Mouse (Mus musculus): ENCODE results near the gene H3f3a. TPM values are rescaled to one million over a fixed set of nuclear protein-coding genes. Genes with fewer than 3 reads are reported as not detected.
A peak's percentile ranks its signal among the peaks of the same experiment; 100 is the strongest.

The H3f3a gene
- polyA plus RNA-seq, 1 experiment from 2014 or later = 721 TPM

GRCm38 (mm10) chr1:180835273-180836015, 21.7 kb upstream of the H3f3a start:
- H3K27ac ChIP-seq = peak overlapping the region; percentile 78
- WGBS (ENCODE audit: missing documents) = 3% methylated on average over 10 of the region's 10 CpGs

GRCm38 (mm10) chr1:180830588-180831346, 17.0 kb upstream of the H3f3a start:
- H3K4me3 ChIP-seq (ENCODE audit: inconsistent target) = no peak overlapping the region
- H3K79me2 ChIP-seq (ENCODE audit: inconsistent target) = no peaks in the 10 kb centered on the region
- H3K27ac ChIP-seq = no peak overlapping the region
- 78% methylated on average over 13 of the region's 14 CpGs for WGBS (ENCODE audit: missing documents)
- no peaks in the 10 kb centered on the region for H3K36me3 ChIP-seq (ENCODE audit: inconsistent target)

More at GRCm38 (mm10) chr1:180835273-180836015, 21.7 kb upstream of the H3f3a start:
- no peak overlapping the region for H3K4me3 ChIP-seq (ENCODE audit: inconsistent target)
- H3K36me3 ChIP-seq (ENCODE audit: inconsistent target) = no peaks in the 10 kb centered on the region
- no peaks in the 10 kb centered on the region for H3K79me2 ChIP-seq (ENCODE audit: inconsistent target)

DNA sequence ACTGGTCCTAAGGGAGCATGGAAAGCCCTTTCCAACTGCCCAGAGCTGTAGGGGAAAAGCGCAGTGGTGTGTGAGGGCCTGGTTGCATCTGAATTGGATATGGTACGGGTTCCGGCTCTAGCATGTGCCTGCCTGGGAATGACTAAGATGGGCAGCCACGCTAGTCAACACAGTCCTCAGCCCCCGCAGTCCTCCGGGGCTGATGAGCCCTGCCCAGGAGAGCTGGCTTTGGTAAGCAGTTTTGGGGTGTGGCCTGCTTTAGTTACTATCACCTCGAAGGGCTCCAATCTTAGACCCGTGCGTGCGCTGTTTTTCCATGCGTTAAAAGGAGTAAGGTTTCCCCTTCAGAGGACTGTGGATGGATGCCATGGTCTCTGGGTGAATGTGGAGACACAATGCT, 16.4 kb upstream of the H3f3a start:
- no peaks in the 10 kb centered on the region for H3K79me2 ChIP-seq (ENCODE audit: inconsistent target)
- no peaks in the 10 kb centered on the region for H3K36me3 ChIP-seq (ENCODE audit: inconsistent target)
- H3K27ac ChIP-seq = no peak overlapping the region
- 90% methylated on average over 11 of the region's 11 CpGs for WGBS (ENCODE audit: missing documents)
- no peak overlapping the region for H3K4me3 ChIP-seq (ENCODE audit: inconsistent target)

DNA sequence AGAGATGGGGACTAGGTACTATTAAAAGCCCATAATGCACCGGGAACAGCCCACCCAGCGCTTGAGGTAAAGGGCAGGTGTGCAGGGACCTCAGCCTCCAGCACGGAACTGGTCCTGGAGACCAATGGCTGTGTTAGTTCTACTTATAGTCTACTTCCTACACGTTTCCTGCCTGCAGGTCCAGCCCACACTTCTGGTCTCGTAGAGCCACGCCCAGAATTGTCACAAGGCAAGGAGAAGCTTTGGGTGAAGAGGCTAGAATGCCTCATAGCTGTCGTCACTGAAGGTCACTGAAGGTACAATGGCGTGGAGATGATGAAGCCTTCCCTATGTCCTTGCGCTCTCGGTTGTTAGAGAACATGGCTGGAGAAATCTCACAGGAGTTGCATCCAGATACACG, 16.0 kb upstream of the H3f3a start:
- Histone ChIP-seq H3K27ac (no peak overlapping the region), H3K36me3 (ENCODE audit: inconsistent target) (no peaks in the 10 kb centered on the region), H3K4me3 (ENCODE audit: inconsistent target) (no peak overlapping the region), H3K79me2 (ENCODE audit: inconsistent target) (no peaks in the 10 kb centered on the region)
- WGBS (ENCODE audit: missing documents) = 39% methylated on average over 11 of the region's 11 CpGs

- Histone ChIP-seq H3K27ac (peak overlapping the region; percentile 48), H3K79me2 (ENCODE audit: inconsistent target) (no peaks in the 10 kb centered on the region), H3K4me3 (ENCODE audit: inconsistent target) (no peak overlapping the region), H3K36me3 (ENCODE audit: inconsistent target) (no peaks in the 10 kb centered on the region)
- 41% methylated on average over 4 of the region's 4 CpGs for WGBS (ENCODE audit: missing documents)
Measured at GRCm38 (mm10) chr1:180826634-180827033, 12.9 kb upstream of the H3f3a start.

GRCm38 (mm10) chr1:180824721-180825120, 11.0 kb upstream of the H3f3a start:
- H3K36me3 ChIP-seq (ENCODE audit: inconsistent target) = no peaks in the 10 kb centered on the region
- no peaks in the 10 kb centered on the region for H3K79me2 ChIP-seq (ENCODE audit: inconsistent target)
- WGBS (ENCODE audit: missing documents) = 58% methylated on average over 3 of the region's 3 CpGs
- H3K4me3 ChIP-seq (ENCODE audit: inconsistent target) = no peak overlapping the region
- no peak overlapping the region for H3K27ac ChIP-seq

- Histone ChIP-seq H3K36me3 (ENCODE audit: inconsistent target) (no peaks in the 10 kb centered on the region), H3K79me2 (ENCODE audit: inconsistent target) (no peaks in the 10 kb centered on the region), H3K4me3 (ENCODE audit: inconsistent target) (no peak overlapping the region), H3K27ac (no peak overlapping the region)
- 54% methylated on average over 3 of the region's 3 CpGs for WGBS (ENCODE audit: missing documents)
Measured at GRCm38 (mm10) chr1:180823716-180824115, 10.0 kb upstream of the H3f3a start.

GRCm38 (mm10) chr1:180822276-180822675, 8.5 kb upstream of the H3f3a start:
- Histone ChIP-seq H3K27ac (peak overlapping the region; percentile 36), H3K79me2 (ENCODE audit: inconsistent target) (no peaks in the 10 kb centered on the region), H3K4me3 (ENCODE audit: inconsistent target) (no peak overlapping the region), H3K36me3 (ENCODE audit: inconsistent target) (no peaks in the 10 kb centered on the region)
- WGBS (ENCODE audit: missing documents) = 33% methylated on average over 3 of the region's 5 CpGs

GRCm38 (mm10) chr1:180821101-180821500, 7.4 kb upstream of the H3f3a start:
- Histone ChIP-seq H3K4me3 (ENCODE audit: inconsistent target) (no peak overlapping the region), H3K79me2 (ENCODE audit: inconsistent target) (no peaks in the 10 kb centered on the region), H3K36me3 (ENCODE audit: inconsistent target) (no peaks in the 10 kb centered on the region), H3K27ac (no peak overlapping the region)
- WGBS (ENCODE audit: missing documents) = 92% methylated on average over 5 of the region's 6 CpGs

DNA sequence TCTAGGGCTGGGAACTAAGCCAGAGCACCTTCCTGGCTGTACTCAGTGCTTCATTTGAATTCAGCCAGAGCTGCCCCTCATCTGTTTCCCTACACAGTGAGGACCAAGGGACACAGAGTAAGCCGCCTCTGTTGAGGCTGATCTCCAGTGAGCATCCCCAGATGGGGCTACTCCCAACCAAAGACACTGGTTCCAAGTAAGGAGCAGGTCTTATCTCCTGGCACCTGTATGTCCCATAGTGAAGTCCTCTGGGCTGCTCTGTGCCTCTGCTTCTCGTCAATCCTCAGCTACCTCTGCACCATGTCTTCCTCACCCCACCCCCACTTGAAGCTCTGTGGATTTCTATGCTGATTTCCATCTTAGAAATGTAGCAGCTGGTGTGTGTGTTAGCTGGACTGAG, 4.3 kb upstream of the H3f3a start:
- H3K79me2 ChIP-seq (ENCODE audit: inconsistent target) = peaks cover under 1% of the 10 kb centered on the region; the same call in 1 of the 2 replicates
- no peak overlapping the region for H3K27ac ChIP-seq
- no peak overlapping the region for H3K4me3 ChIP-seq (ENCODE audit: inconsistent target)
- WGBS (ENCODE audit: missing documents) = 97% methylated on average over 2 of the region's 2 CpGs
- no peaks in the 10 kb centered on the region for H3K36me3 ChIP-seq (ENCODE audit: inconsistent target)

- Histone ChIP-seq H3K4me3 (ENCODE audit: inconsistent target) (no peak overlapping the region), H3K36me3 (ENCODE audit: inconsistent target) (no peaks in the 10 kb centered on the region), H3K27ac (no peak overlapping the region), H3K79me2 (ENCODE audit: inconsistent target) (peaks cover 26% of the 10 kb centered on the region)
- WGBS (ENCODE audit: missing documents) = 98% methylated on average over 12 of the region's 12 CpGs
Measured at GRCm38 (mm10) chr1:180815371-180816024, 1.8 kb upstream of the H3f3a start.

DNA sequence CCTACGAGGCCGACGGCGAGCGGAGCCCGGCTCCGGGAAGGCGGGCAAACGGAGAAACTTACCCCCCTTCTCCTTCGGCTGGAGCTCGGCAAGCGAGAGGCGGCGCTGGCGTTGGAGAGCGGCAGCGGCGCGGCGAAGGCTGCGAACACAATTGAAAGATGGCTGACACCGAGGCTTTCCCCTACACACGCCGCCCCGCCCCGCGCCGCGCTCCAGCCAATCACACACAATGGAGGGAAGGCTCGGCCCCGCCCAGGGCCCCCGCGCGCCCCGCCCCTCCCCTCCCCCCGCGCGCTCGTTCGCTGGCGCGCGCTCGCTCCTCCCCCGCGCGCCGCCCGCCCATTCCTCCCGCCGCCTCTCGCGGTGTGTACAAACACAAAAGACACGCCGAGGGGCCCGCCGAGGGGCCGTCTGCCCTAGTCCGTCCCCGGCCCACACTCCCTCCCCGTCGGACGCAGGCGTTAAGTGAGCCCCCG, 296 bp downstream of the H3f3a start:
- H3K79me2 ChIP-seq (ENCODE audit: inconsistent target) = peaks cover 46% of the 10 kb centered on the region
- H3K27ac ChIP-seq = no peak overlapping the region
- H3K36me3 ChIP-seq (ENCODE audit: inconsistent target) = peaks cover 10% of the 10 kb centered on the region
- peak overlapping the region; percentile 89; the same call in 1 of the 2 replicates for H3K4me3 ChIP-seq (ENCODE audit: inconsistent target)
- under 1% methylated on average over 23 of the region's 65 CpGs for WGBS (ENCODE audit: missing documents)

GRCm38 (mm10) chr1:180812463-180813408, 1.0 kb downstream of the H3f3a start:
- peak overlapping the region; percentile 89 for H3K4me3 ChIP-seq (ENCODE audit: inconsistent target)
- peak overlapping the region; percentile 83 for H3K27ac ChIP-seq
- H3K79me2 ChIP-seq (ENCODE audit: inconsistent target) = peaks cover 54% of the 10 kb centered on the region
- WGBS (ENCODE audit: missing documents) = under 1% methylated on average over 69 of the region's 71 CpGs
- peaks cover 17% of the 10 kb centered on the region for H3K36me3 ChIP-seq (ENCODE audit: inconsistent target)
